Mouse (Mus musculus) forelimb bud, embryonic 11.5 days (tissue): Measurements from ENCODE around the gene Mink1.
A peak's percentile ranks its signal among the peaks of the same experiment; 100 is the strongest.

Experiments used
- DNase-seq: peaks from one replicate; pipeline ENCODE4 v3.0.0-alpha.2; 2012; ENCODE audit warnings: low read depth, low spot score

Gene Mink1

DNA sequence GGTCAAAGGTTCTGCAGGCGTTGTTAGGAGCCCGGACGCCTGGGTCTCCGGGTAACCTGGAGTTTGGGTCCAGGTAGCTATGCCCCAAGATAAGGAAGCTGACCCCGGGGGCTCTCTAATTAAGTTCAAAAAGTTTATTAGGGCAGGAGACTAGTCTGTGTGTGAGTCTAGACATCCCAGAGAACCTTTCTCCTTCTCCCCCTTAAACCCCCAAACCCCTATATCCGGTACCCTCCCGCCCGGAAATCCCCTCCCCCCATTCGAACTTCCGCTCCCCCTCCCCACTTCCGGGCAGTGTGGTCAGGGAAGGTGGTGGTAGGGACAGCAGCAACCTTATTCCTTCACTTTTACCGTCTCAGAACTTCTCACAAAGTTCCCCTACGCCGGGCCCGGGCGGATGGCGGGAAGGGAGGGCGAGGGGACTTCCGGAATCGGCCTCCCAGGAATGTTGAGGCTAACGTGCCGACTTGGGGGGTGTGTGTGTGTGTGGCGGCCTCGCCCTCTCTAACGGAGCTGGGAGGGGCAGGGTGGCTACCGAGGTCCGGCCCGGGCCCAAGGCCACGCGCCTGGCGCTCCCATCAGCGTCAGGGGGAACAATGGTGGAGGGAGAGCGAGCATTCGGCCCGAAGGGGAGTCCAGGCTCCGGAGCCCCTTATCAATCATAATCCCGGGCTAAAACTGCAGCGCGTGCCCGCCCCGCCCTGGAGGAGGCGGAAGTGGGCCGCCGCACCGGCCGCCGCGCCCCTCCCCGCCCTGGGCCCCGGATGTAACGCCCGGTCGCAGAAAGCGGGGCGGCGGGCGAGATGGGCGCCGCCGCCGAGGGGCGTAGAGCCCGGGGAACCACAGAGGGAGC, 90.9 kb downstream of the Mink1 start:
- DNase-seq = peak; percentile 73

DNA sequence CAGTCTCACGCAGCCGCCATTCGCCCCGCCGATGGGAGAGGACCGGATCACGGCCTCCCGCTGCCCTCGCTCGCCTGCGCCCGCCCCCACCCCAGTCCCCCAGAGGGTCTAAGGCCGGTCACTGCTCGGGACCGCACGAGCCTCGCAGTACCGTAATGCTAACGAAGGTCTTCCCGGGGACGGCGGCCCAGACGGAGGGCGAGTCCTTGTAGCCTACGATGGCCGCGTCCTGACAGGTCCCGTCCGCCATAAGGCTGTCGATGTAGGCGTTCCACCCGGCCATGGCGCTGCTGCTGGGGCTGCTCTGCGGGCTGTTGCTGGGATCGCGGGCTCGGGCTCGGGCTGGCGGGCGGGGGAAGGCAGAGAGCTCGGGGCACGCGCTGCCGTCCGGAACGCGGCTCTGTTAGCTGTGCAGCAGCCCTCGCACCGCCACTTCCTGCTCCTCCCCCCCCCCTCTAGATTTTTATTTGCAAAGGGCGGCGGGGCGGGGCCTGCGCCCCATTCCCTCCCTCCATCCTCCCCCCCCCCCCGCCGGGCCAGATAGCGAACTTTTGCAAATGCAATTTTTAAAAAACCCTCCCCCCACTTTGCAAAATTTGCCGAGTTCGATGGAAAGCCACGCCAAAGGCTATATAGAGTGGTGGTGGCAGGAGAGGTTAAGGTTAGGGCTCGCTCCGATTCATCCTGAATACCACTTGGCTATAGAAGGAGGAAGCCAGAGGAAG, 91.7 kb downstream of the Mink1 start, which contains the start of gene Pfn1:
Gene Pfn1 (minus strand): TSS at position 447 of the 725 bp plus-strand sequence.
- DNase-seq = peak; percentile 72

DNA sequence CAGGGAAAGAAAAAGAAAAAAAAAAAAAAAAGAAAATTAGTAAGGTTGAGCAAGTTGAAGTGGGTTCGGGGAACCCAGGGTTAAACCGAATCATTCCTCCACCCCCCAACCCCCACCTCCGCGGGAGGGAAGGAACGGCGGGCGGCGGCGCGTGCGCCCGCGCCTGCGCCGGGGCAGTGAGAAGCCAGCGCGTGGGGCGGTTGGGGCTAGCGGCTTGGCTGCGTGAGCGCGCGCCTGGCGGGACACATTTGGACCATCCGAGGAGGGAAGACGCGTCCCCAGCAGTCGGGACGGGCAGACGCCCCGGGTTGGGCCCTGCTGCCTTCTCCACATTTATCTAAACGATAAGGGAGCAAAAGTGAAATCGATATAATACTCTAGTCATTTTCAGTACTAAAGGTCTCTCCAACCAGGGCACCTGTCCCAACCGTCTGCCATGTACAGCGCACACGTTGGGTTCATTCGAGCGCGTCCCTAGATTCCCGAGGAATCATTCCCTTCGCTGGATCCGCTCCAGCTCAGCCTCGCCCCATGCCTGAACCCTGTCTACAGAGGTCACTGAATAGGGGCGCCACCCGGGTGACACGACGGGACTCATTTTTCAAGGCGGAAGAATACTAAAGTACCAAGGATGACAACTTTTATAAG, 92.4 kb downstream of the Mink1 start:
- peak; percentile 77 for DNase-seq

DNA sequence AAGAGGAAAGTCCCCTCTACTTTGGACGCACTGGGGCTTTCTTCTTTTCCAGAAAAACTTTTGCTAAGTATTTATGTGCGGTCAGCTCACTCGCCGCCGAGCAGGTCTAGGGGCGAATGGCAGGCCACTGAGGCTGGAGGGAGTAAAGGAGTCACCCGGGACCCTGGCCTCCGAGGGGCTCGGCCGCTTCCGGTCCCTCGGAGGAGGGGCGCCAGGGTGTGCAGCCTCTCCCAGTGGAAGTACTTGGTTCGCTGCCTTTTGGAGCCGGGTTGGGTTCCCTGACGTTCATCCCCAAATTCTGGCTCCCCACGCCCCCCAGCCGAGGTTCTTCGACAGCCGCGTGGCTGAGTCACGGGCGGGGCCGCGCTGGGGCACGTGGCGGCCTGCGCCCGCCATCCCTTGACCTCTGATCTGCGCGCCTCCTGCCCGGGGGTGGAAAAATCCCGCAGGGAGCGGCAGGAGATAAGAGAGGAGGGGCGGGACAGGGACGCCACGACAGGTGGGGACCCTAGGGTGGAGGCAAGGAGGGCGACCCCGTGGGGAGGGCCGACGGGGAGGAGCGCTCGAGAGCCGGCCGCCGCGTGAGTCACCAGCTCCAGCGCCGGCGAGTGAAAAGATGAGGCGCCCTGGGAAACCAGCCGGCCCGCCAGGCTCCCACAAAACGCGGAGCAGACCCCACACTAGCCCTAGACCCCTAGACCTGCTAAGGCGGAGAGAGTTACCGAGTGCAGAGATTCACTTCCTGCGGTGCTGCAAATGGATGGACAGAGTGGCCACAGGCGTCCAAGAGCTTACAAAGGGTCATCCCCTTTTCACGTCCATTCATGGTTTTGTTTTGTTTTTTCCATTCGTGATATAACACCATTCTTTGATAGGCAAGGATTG, 93.1 kb downstream of the Mink1 start:
- DNase-seq = peak; percentile 48

DNA sequence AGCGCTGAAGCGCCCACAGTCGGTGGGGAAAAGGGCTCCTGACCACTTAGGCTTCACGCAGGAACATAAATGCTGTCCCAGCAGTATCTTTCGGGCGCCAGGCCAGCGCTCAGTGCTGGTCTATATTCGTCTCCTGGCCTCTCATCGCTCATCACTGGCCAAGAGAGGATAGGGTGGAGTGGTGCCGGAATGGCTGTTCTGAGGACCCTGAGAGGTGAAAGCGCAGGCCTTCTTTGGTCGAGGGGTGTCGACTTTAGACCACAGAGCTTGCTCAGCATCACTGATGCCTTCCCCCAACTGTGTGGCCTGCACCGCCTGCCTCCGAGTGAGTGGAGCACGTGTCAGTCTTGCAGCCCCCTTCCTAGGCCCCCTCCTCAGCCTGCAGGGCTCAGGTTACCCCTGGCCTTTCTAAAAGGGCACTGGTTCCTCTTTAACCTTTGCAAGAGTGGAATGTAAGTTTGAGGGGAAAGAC, 93.8 kb downstream of the Mink1 start:
- DNase-seq = peak; percentile 72

DNA sequence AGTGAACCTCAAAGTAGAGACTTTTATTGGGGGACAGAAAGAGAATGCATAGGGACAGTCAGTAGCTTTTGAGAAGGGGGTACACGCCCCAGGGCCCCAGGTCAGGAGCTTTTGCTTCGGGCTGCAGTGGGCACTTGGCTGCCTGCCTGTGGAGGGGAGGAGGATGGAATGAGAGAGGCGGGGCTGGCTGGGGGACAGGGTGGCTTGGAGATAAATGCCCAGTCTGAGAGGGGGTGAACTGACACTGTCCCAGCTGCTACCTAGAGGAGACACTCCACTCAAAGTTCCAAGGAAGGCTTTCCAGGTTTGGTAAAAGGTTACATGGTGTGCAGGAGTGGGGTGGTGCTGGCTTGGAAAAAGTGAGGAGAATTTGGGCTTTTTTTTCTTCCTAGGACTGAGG, 94.3 kb downstream of the Mink1 start, which contains the start of gene Eno3:
Gene Eno3 (plus strand): TSS at position 239 of the 400 bp plus-strand sequence.
- no peak for DNase-seq

DNA sequence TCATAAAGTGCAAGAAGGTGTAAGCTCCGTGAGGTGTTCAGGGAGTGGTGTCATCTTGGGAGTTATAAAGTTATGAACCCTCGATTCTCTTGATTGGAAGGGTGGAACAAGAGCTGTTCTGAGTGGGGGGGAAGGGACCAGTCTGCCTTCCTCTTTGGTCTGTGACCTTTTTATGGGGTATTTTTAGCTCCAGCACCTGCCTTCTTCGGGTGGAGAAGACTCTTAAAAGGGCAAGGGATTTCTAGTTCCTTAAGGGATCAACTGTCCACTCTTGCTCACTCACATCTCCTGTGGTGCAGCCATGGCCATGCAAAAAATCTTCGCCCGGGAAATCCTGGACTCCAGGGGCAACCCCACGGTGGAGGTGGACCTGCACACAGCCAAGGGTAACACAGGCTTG, 94.9 kb downstream of the Mink1 start:
- no peak for DNase-seq

DNA sequence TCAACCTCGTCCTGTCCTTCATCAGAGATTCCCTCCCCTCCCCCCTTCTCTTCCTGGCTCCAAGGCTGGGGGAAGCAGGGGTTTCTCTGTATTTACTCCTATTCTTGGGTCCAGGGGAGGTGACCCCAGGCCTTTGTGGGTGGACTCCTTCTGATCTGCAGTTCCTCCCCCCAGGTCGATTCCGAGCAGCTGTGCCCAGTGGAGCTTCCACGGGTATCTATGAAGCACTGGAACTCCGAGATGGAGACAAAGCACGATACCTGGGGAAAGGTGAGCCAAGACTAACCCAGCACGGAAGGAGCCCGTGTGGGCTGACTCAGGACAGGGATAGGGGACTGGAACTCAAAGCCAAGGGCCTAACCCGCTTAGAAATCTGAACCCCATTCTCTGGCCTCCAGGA, 95.3 kb downstream of the Mink1 start:
- DNase-seq = no peak

DNA sequence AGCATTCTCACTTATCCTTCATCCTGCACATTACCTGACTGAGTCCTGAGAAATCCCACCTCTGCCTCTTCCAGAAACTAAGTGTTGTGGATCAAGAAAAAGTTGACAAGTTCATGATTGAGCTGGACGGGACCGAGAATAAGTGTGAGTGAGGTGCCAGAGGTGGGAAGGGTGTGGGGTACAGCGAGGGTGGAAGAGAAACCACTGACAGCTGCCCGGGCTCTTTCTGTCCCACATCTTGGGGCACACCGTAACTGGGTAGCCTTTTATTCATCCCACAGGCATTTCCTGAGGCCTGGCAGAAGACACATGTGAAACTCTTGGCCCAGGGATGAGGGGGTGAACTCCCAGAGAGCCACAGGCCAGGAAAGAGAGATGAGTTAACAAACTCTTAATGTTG, 95.8 kb downstream of the Mink1 start:
- no peak for DNase-seq

DNA sequence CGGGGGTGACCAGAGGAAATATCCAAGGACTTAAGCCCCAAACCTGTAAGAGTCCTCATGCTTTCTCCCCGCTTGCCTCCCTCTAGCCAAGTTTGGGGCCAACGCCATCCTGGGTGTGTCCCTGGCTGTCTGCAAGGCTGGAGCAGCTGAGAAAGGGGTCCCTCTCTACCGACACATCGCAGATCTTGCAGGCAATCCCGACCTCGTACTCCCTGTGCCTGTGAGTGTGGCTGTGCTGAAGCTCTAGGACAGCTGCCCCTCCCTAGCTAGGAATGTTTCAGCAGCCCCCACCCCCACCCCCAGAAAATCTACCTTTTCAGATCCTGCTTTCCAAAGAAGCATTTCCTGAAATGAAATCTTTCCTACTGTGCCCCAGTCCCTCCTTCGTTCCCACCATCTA, 96.3 kb downstream of the Mink1 start:
- no peak for DNase-seq

DNA sequence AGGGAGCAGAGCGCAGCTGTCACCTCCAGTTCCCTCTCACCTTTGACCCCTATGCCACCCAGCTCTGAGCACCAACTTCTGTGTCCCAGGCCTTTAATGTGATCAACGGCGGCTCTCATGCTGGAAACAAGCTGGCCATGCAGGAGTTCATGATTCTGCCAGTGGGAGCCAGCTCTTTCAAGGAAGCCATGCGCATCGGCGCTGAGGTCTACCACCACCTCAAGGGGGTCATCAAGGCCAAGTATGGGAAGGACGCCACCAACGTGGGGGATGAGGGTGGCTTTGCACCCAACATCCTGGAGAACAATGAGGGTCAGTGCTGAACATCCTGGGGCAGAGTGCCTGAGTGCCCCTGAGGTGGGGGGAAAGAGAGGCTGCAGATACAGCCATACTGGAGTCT, 97.9 kb downstream of the Mink1 start:
- no peak for DNase-seq

DNA sequence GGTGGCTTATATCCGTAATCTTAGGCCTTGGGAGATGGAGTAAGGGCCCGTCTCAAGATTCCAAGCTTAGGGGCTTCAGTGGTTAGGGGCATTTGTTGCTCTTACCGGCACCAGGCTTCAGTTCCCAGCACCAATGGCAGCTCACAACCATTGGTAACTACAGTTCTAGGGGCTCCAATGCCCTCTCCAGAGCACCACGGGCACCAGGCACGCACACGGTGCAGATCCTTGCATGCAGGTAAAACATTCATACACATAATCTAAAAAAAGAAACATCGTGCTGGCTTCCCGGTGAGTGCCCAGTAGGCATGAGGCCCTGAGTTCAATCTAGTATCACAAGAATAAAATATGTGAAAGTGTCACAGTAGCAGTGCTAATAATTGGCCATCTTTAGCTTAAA, 100.4 kb downstream of the Mink1 start:
- no peak for DNase-seq

DNA sequence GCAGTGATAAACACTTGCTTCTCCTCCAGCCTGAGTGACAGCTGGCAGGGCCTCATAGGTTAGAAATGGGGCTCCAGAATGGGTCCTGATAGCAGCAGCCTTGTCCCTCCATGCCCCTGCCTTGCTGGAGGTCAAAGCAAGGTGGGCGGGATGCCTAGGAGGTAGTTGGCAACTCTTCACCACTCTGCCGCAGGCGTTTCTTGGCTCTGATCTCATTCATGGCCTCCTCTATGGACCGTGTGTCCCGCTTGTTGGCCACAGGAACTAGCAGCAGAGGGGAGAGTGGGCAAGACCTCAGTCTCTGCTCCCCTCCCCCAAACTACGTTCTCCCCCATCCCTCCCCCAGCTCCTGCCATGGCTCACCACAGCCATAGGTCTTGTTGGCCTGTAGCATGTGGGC, 101.3 kb downstream of the Mink1 start:
- DNase-seq = no peak
